ENCODE assay signal across 13 mouse cellular contexts in genomic region chr17:31315046-31315792, GRCm38 (mm10). TPM values are rescaled to one million over a fixed set of nuclear protein-coding genes. Genes with fewer than 3 reads are reported as not detected.
DNase-seq lines count a peak whose midpoint lies in the region.
"Had no signal": no experiment of that assay in that cellular context is flagged by ENCODE, and none has a peak within 500 bp of the region (broad histone marks: within the 10 kb centered on the region; RNA-seq: fewer than 3 reads in every experiment).

No protein-coding gene starts in this region.

- peaks cover 13% of the 10 kb centered on the region for H3K4me1 ChIP-seq in limb, embryonic 10.5 days

- no peaks in the 10 kb centered on the region for H3K27me3 ChIP-seq in limb, embryonic 10.5 days (ENCODE audit: low read depth, poor library complexity, severe bottlenecking)
- H3K27me3 ChIP-seq: limb, embryonic 12.5 days; Patski had no signal

- peak; percentile 33 for DNase-seq in embryo, embryonic 10 days (ENCODE audit: low spot score)
- DNase-seq in embryo, embryonic 9.5 days (ENCODE audit: extremely low spot score), result no peak
- peak; percentile 64 for DNase-seq in testis, postnatal 10 days (ENCODE audit: low spot score)
- no peak for DNase-seq in testis, postnatal 14 days (ENCODE audit: low spot score)
- no peak for DNase-seq in limb, embryonic 10.5 days (ENCODE audit: low spot score)
- no peak for DNase-seq in kidney, postnatal 36 days
- no peak for DNase-seq in urinary bladder, postnatal 4 days (ENCODE audit: low spot score in 2 of 2)
- no peak for DNase-seq in right cerebral cortex, adult 2 months (ENCODE audit: low spot score in 2 of 2)
- DNase-seq: B cell, adult 2 months; kidney, postnatal 14 days; lung, postnatal 4 days had no signal

- H3K4me3 ChIP-seq in limb, embryonic 10.5 days, result no peak overlapping the region
- H3K4me3 ChIP-seq: limb, embryonic 12.5 days had no signal

- H3K27ac ChIP-seq in limb, embryonic 10.5 days, result 0 out of 2 replicates have a peak overlapping the region, but pooled peaks have one; percentile 3
- H3K27ac ChIP-seq: limb, embryonic 12.5 days had no signal

- no peaks in the 10 kb centered on the region for H3K36me3 ChIP-seq in limb, embryonic 10.5 days
- H3K36me3 ChIP-seq: limb, embryonic 12.5 days had no signal

- 59% methylated on average over 13 of the region's 13 CpGs for WGBS in limb, embryonic 10.5 days

- no peaks in the 10 kb centered on the region for H3K9me3 ChIP-seq in limb, embryonic 10.5 days (replicated peaks)
- H3K9me3 ChIP-seq: limb, embryonic 12.5 days had no signal

RNA-seq across cellular contexts. Expression of gene Slc37a1, which starts 28.6 kb away (rescaled TPM):
- polyA plus RNA-seq in limb, embryonic 10.5 days (2016; fragmentation: Nextera tagmentation; extraction: Ambion mirVana), result 3.3 and 4.1 TPM in 2 replicates

RNA-seq across cellular contexts. Expression of gene Rsph1, which starts 38.0 kb away (rescaled TPM):
- polyA plus RNA-seq in limb, embryonic 10.5 days (2016; fragmentation: Nextera tagmentation; extraction: Ambion mirVana), result 0.62 and 0.90 TPM in 2 replicates

Comparison
In these comparisons a context has a peak if more than half of its experiments do, and no peak if none do; other contexts are left out.
1. DNase-seq: peak in embryo, embryonic 10 days (single experiment) and testis, postnatal 10 days (single experiment); none in embryo, embryonic 9.5 days (single experiment), testis, postnatal 14 days (single experiment), limb, embryonic 10.5 days (single experiment), kidney, postnatal 36 days (0 of 2), urinary bladder, postnatal 4 days (0 of 2) and right cerebral cortex, adult 2 months (0 of 2).